Mouse (Mus musculus) C2C12 (cell line): ENCODE results near the gene Tusc2. TPM values are rescaled to one million over a fixed set of nuclear protein-coding genes. Genes with fewer than 3 reads are reported as not detected.

Source experiments
- H3K27me3 ChIP-seq: one replicate; pipeline ENCODE4 v1.6.1; 2011; ENCODE audit not compliant: control insufficient read depth, insufficient read depth, insufficient read length
- H3K36me3 ChIP-seq: one replicate; pipeline ENCODE4 v1.6.1; 2011; ENCODE audit not compliant: control insufficient read depth, insufficient read depth
- H3K4me3 ChIP-seq: one replicate; pipeline ENCODE4 v1.5.1; 2011; ENCODE audit warnings: mild to moderate bottlenecking, control low read depth; ENCODE audit not compliant: poor library complexity, insufficient read depth, severe bottlenecking
- H3K79me2 ChIP-seq: one replicate; pipeline ENCODE4 v1.6.1; 2011; ENCODE audit not compliant: control insufficient read depth, insufficient read depth
- H3K79me3 ChIP-seq: one replicate; pipeline ENCODE4 v1.6.1; 2011; ENCODE audit warnings: low read depth, control low read depth
- H3ac ChIP-seq: one replicate; pipeline ENCODE3; 2011; ENCODE audit warnings: low read depth; ENCODE audit not compliant: control insufficient read depth, insufficient read length
- CEBPB ChIP-seq: IDR thresholded peaks from one replicate; pipeline ENCODE4 v1.6.1; 2011; ENCODE audit warnings: low read depth, mild to moderate bottlenecking, control low read depth, moderate library complexity
- CTCF ChIP-seq: IDR thresholded peaks from one replicate; pipeline ENCODE4 v1.5.1; 2011; ENCODE audit not compliant: control insufficient read depth, insufficient read depth, insufficient read length
- FOSL1 ChIP-seq: IDR thresholded peaks from one replicate; pipeline ENCODE4 v1.8.0; 2011; ENCODE audit warnings: mild to moderate bottlenecking, low read length; ENCODE audit not compliant: poor library complexity, insufficient read depth, severe bottlenecking
- MAX ChIP-seq: IDR thresholded peaks from one replicate; pipeline ENCODE4 v1.6.1; 2011; ENCODE audit warnings: mild to moderate bottlenecking, control low read depth
- MYOD1 ChIP-seq: IDR thresholded peaks from one replicate; pipeline ENCODE4 v1.6.1; 2011; ENCODE audit warnings: low read depth; ENCODE audit not compliant: control insufficient read depth, insufficient read length
- MYOG ChIP-seq: IDR thresholded peaks from one replicate; pipeline ENCODE4 v1.6.1; 2011; ENCODE audit not compliant: control insufficient read depth, insufficient read length; ENCODE audit errors: extremely low read depth
- USF1 ChIP-seq: IDR thresholded peaks from one replicate; pipeline ENCODE4 v1.6.1; 2011; ENCODE audit warnings: low read depth, mild to moderate bottlenecking, control low read depth, moderate library complexity
- polyA plus RNA-seq: library from polyadenylated mRNA; unstranded; fragments of >200 nt; fragmentation: generic; extraction: Trizol; gene quantifications from one replicate; pipeline ENCODE4 v1.2.1, GENCODE M21; 2012; ENCODE audit warnings: missing spikeins

Gene Tusc2
- polyA plus RNA-seq, 1 experiment, result 15.9 TPM

DNA sequence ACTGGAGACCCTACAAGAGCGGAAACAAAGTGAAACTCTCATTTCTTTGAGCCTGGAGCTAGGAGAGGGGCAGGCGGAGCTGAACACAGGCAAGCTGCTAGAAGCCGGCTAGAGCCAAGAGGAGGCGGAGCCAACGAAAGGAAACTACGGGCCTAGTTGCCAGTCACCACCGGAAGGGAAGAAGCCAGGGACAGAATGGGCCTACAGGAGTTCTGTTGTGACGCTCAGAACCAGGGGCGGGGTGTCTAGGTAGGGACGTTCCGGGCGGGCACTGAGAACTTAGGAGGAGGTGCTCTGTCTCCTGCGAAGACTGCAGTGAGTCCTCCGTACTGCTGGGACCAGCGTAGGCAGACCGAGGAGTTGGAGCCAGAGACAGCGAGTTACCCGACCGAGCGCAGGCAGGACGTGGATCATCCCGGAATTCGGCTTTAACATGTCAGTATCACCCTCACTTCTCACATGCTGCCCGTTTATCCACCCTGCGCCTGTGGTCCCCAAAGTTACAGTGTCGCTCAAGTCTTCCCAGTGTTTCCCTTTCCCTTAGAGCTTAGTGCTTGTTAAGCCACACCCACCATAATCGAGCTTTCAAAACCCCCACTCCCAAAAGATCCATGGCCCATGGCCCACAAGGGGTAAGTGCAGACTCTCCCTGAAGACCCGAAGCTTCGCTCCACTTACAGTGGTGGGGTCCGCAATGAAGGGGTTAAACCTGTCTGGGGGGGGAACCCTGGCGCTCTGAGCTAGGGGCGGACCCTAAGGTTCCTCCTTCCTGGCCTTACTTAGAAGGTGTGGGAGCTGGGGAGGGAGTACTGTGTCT, 17.7 kb downstream of the Tusc2 start, which contains the start of gene Hyal3:
TSS of gene Hyal3 (plus strand) at position 318 of the 817 bp plus-strand sequence.
- peaks cover 10% of the 10 kb centered on the region for H3K79me2 ChIP-seq
- H3K4me3 ChIP-seq, result peak within 1 kb of the TSS; percentile 47
- no peak for TF ChIP-seq USF1
- no peak for TF ChIP-seq MYOD1
- no peak for TF ChIP-seq MYOG
- TF ChIP-seq CEBPB, result no peak
- no peak for TF ChIP-seq FOSL1
- TF ChIP-seq MAX, result no peak
- no peak for TF ChIP-seq CTCF
- H3K36me3 ChIP-seq, result no peaks in the 10 kb centered on the region
- no peaks in the 10 kb centered on the region for H3K27me3 ChIP-seq
- no peaks in the 10 kb centered on the region for H3K79me3 ChIP-seq
- peak within 1 kb of the TSS; percentile 64 for H3ac ChIP-seq

GRCm38 (mm10) chr9:107581584-107581983, 18.5 kb downstream of the Tusc2 start:
- TF ChIP-seq MAX (no peak), CTCF (no peak), USF1 (no peak), FOSL1 (no peak), MYOG (no peak), MYOD1 (no peak), CEBPB (no peak)
- H3K79me3 ChIP-seq, result no peaks in the 10 kb centered on the region
- H3ac ChIP-seq, result no peak overlapping the region
- H3K79me2 ChIP-seq, result peaks cover 10% of the 10 kb centered on the region
- H3K36me3 ChIP-seq, result no peaks in the 10 kb centered on the region
- H3K27me3 ChIP-seq, result no peaks in the 10 kb centered on the region
- peak overlapping the region; percentile 21 for H3K4me3 ChIP-seq

- H3K36me3 ChIP-seq, result no peaks in the 10 kb centered on the region
- H3ac ChIP-seq, result no peak overlapping the region
- TF ChIP-seq USF1 (no peak), MAX (no peak), MYOG (no peak), CTCF (no peak), MYOD1 (no peak), FOSL1 (no peak), CEBPB (no peak)
- H3K79me3 ChIP-seq, result no peaks in the 10 kb centered on the region
- no peaks in the 10 kb centered on the region for H3K27me3 ChIP-seq
- H3K79me2 ChIP-seq, result peaks cover 10% of the 10 kb centered on the region
- no peak overlapping the region for H3K4me3 ChIP-seq
Measured at GRCm38 (mm10) chr9:107582509-107583062, 19.5 kb downstream of the Tusc2 start.

- H3K36me3 ChIP-seq, result no peaks in the 10 kb centered on the region
- H3ac ChIP-seq, result no peak overlapping the region
- H3K79me2 ChIP-seq, result peaks cover 16% of the 10 kb centered on the region
- no peak overlapping the region for H3K4me3 ChIP-seq
- TF ChIP-seq MYOG (no peak), USF1 (no peak), CTCF (no peak), CEBPB (no peak), FOSL1 (no peak), MYOD1 (no peak), MAX (no peak)
- H3K27me3 ChIP-seq, result no peaks in the 10 kb centered on the region
- H3K79me3 ChIP-seq, result peaks cover 2% of the 10 kb centered on the region
Measured at GRCm38 (mm10) chr9:107583174-107583573, 20.1 kb downstream of the Tusc2 start.

- peaks cover 37% of the 10 kb centered on the region for H3K79me2 ChIP-seq
- peaks cover 22% of the 10 kb centered on the region for H3K36me3 ChIP-seq
- H3K79me3 ChIP-seq, result peaks cover 21% of the 10 kb centered on the region
- TF ChIP-seq FOSL1, result no peak
- H3K27me3 ChIP-seq, result no peaks in the 10 kb centered on the region
- no peak overlapping the region for H3K4me3 ChIP-seq
- H3ac ChIP-seq, result no peak overlapping the region
Measured at GRCm38 (mm10) chr9:107586504-107586903, 23.4 kb downstream of the Tusc2 start.
